Mouse (Mus musculus) heart, postnatal 4 days (tissue): ENCODE data around the gene Endov. TPM values are rescaled to one million over a fixed set of nuclear protein-coding genes. Genes with fewer than 3 reads are reported as not detected.

ENCODE experiments used
- DNase-seq: peaks from one replicate; pipeline ENCODE4 v3.0.0; 2021
- total RNA-seq, 2 experiments: library from RNA; stranded (reverse); gene quantifications; 2 replicates each; pipeline ENCODE4 v1.2.3; 2021

Endov gene
- total RNA-seq, 2 experiments from 2014 or later = 15.7 to 17.4 TPM

GRCm38 (mm10) chr11:119547183-119547921 is 56.2 kb downstream of the Endov start, which contains the start of gene Nptx1:
Nptx1 (minus strand) TSS chr11:119547753.
- peak; percentile 17 for DNase-seq

- no peak for DNase-seq
These were observed 56.9 kb downstream of the Endov start for GRCm38 (mm10) chr11:119547951-119548591.

- no peak for DNase-seq
These were observed 57.7 kb downstream of the Endov start for GRCm38 (mm10) chr11:119548741-119549370.

- DNase-seq = no peak
These were observed 58.2 kb downstream of the Endov start for GRCm38 (mm10) chr11:119549371-119549811.

GRCm38 (mm10) chr11:119550546-119551335 is 59.6 kb downstream of the Endov start:
- no peak for DNase-seq

- no peak for DNase-seq
These were observed 60.3 kb downstream of the Endov start for GRCm38 (mm10) chr11:119551468-119551867.

- no peak for DNase-seq
These were observed 61.2 kb downstream of the Endov start for GRCm38 (mm10) chr11:119552301-119552700.

- no peak for DNase-seq
These were observed 62.0 kb downstream of the Endov start for GRCm38 (mm10) chr11:119552902-119553802.

GRCm38 (mm10) chr11:119554706-119555105 is 63.6 kb downstream of the Endov start:
- DNase-seq = no peak

- DNase-seq = no peak
These were observed 64.0 kb downstream of the Endov start for GRCm38 (mm10) chr11:119555170-119555569.

GRCm38 (mm10) chr11:119557940-119558869 is 67.1 kb downstream of the Endov start:
- DNase-seq = no peak

GRCm38 (mm10) chr11:119558870-119559610 is 67.9 kb downstream of the Endov start:
- DNase-seq = no peak

Other genes with a start within 250 kb of the Endov start
- 10 to 100 TPM; 52.1 to 53.2 TPM for gene Gaa, start 223.5 kb upstream of the Endov start, total RNA-seq
- gene Eif4a3, start 191.3 kb upstream of the Endov start, total RNA-seq = 100 to 1,000 TPM; 141 to 154 TPM
- gene Card14, start 183.6 kb upstream of the Endov start, total RNA-seq = under 1 TPM; 0.16 to 0.21 TPM
- 1 to 10 TPM; 7.0 to 7.7 TPM for gene Sgsh, start 135.8 kb upstream of the Endov start, total RNA-seq
- 1 to 10 TPM; 3.0 to 3.9 TPM for gene Slc26a11, start 135.8 kb upstream of the Endov start, total RNA-seq
- gene Rnf213, start 98.2 kb upstream of the Endov start, total RNA-seq = 10 to 100 TPM; 17.2 to 19.7 TPM
- gene Nptx1, start 56.4 kb downstream of the Endov start, total RNA-seq = under 1 TPM; 0.50 to 0.74 TPM
- 10 to 100 TPM; 44.2 to 45.6 TPM for gene Rptor, start 111.6 kb downstream of the Endov start, total RNA-seq